Mouse (Mus musculus): Measurements from ENCODE around the gene Gm5475. TPM values are rescaled to one million over a fixed set of nuclear protein-coding genes. Genes with fewer than 3 reads are reported as not detected.

Gene Gm5475
- polyA plus RNA-seq, 1 experiment from 2014 or later: 0.25 TPM

Other genes with a start within 250 kb of the Gm5475 start
- 49.7 and 51.1 TPM in 2 replicates for gene Atf1, start 194.3 kb upstream of the Gm5475 start, polyA plus RNA-seq (2015; fragmentation: Nextera tagmentation; extraction: Ambion mirVana)
- gene Tmprss12, start 141.3 kb upstream of the Gm5475 start, polyA plus RNA-seq (2015; fragmentation: Nextera tagmentation; extraction: Ambion mirVana): not detected in 2 replicates
- gene Mettl7a1, start 118.0 kb upstream of the Gm5475 start, polyA plus RNA-seq (2015; fragmentation: Nextera tagmentation; extraction: Ambion mirVana): 13.2 and 18.4 TPM in 2 replicates
- 0.17 TPM in 1 of 2 replicates, not detected in the other for gene Mettl7a3, start 87.2 kb upstream of the Gm5475 start, polyA plus RNA-seq (2015; fragmentation: Nextera tagmentation; extraction: Ambion mirVana)
- 0.94 and 1.5 TPM in 2 replicates for gene Methig1, start 69.0 kb upstream of the Gm5475 start, polyA plus RNA-seq (2015; fragmentation: Nextera tagmentation; extraction: Ambion mirVana)
- 0.26 TPM in 1 of 2 replicates, not detected in the other for gene Mettl7a2, start 68.9 kb upstream of the Gm5475 start, polyA plus RNA-seq (2015; fragmentation: Nextera tagmentation; extraction: Ambion mirVana)
- gene Higd1c, start 57.6 kb upstream of the Gm5475 start, polyA plus RNA-seq (2015; fragmentation: Nextera tagmentation; extraction: Ambion mirVana): 0.64 and 1.7 TPM in 2 replicates
- 26.8 and 28.2 TPM in 2 replicates for gene Slc11a2, start 2.9 kb downstream of the Gm5475 start, polyA plus RNA-seq (2015; fragmentation: Nextera tagmentation; extraction: Ambion mirVana)
- 27.5 and 27.8 TPM in 2 replicates for gene Letmd1, start 46.9 kb downstream of the Gm5475 start, polyA plus RNA-seq (2015; fragmentation: Nextera tagmentation; extraction: Ambion mirVana)
- 16.0 and 16.9 TPM in 2 replicates for gene Csrnp2, start 73.3 kb downstream of the Gm5475 start, polyA plus RNA-seq (2015; fragmentation: Nextera tagmentation; extraction: Ambion mirVana)
- gene Tfcp2, start 129.9 kb downstream of the Gm5475 start, polyA plus RNA-seq (2015; fragmentation: Nextera tagmentation; extraction: Ambion mirVana): 38.1 and 38.2 TPM in 2 replicates
- gene Pou6f1, start 177.8 kb downstream of the Gm5475 start, polyA plus RNA-seq (2015; fragmentation: Nextera tagmentation; extraction: Ambion mirVana): 8.4 and 9.1 TPM in 2 replicates
- gene Dazap2, start 193.2 kb downstream of the Gm5475 start, polyA plus RNA-seq (2015; fragmentation: Nextera tagmentation; extraction: Ambion mirVana): 237 and 241 TPM in 2 replicates
- 30.0 and 33.1 TPM in 2 replicates for gene Smagp, start 214.8 kb downstream of the Gm5475 start, polyA plus RNA-seq (2015; fragmentation: Nextera tagmentation; extraction: Ambion mirVana)
- 2.6 and 3.2 TPM in 2 replicates for gene Bin2, start 247.4 kb downstream of the Gm5475 start, polyA plus RNA-seq (2015; fragmentation: Nextera tagmentation; extraction: Ambion mirVana)

Data from kidney, embryonic 15.5 days (tissue).